Mouse (Mus musculus): Measurements from ENCODE around the gene Ptgr2.

GRCm38 (mm10) chr12:84361555-84362489, 76.8 kb downstream of the Ptgr2 start, which contains the start of the genes Coq6 and Fam161b:
- TF ChIP-seq CTCF (IDR thresholded peaks at IDR 0.05; ENCODE audit: borderline replicate concordance, extremely low read depth, insufficient read depth, insufficient read length) (no peak), POLR2A (IDR thresholded peaks at IDR 0.05; ENCODE audit: borderline replicate concordance, extremely low read depth, insufficient read depth, insufficient read length, poor library complexity, severe bottlenecking) (peak; percentile 51; the same call in 1 of the 2 replicates)
